Mouse (Mus musculus) naive thymus-derived CD4-positive, alpha-beta T cell, adult 2 months (primary cell): ENCODE results near the gene Ebpl.

Experiments
- DNase-seq: peaks from one replicate; pipeline ENCODE4 v3.0.0-alpha.2; 2011; ENCODE audit warnings: low read depth

Gene Ebpl

DNA sequence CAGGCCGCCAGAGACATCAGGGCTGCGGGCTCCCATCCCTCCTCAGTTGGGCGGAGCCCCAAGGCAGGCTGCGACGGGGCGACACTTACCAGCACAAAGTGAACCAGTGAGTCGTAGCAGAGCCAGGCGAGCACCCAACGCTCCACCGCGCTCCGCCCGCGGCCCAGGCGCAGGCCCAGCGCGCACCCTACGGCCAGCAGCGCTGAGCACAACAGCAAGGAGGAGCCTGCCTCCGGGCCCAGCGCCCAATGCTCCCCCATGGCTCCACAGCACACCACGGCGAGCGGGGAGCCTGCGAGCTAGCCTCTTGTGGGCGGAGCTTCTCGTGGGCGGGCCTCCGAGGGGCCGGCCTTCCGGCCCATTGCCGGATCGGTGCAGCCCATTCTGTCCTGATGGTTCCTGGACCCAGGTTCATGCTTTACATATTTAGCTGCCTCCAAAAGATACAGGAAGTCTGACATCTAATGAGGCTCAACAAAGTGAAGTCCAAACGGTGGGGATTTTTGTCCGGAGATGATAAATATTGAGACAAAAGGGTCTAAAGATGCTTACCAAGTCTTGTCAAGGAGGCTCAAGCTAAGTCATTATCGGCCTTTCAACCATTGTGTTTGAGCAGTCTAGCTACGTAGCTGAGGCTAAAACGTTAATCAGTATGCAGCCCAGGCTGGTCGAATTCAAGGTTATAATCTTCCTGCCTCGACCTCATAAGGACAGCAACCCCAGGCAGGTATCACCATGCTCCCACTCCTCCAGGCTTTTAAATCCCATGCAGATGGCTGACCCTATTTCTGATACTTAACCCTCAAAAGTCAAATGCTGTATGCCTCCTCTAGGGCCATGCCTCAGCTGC lies at the start of gene Ebpl:
Gene Ebpl, minus strand, starts transcription at position 309 of the 850 bp plus-strand sequence.
- peak; percentile 91 for DNase-seq

DNA sequence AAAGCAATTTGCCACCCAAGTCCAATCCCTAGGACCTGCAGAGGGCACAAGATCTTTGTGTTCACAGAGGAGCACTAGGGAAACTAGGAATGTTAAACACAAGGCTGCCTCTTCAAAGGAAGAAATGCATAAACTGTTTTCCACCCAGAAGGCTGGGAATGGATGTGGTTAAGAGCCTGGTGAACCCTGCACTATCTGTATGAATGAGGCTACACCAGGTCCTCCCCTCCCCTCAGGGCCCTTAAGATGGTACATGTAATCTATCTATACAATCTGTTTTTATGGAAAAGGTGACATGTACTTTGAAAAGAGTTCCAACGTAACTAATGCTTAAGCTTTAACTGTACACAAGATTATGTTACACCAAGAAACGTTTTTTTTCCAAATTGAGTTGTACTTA lies 49.8 kb upstream of the Ebpl start:
- no peak for DNase-seq

DNA sequence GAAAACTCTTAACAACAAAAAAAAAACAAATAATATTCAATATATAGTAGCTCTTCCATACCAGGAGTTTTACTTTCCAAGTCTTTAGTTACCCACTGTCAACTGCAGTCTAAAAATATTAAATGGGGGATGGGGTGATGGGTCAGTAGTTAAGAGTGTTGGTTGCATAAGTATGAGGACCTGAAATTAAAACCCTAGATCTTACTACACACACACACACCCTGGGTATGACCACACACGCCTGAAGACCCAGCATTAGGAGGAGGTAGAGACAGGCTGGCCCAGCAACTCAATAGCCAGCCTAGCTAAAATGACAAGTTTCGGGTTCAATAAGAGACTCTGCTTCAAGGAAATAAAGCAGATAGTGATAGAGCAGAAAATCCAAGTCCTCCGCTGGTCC lies 46.8 kb upstream of the Ebpl start:
- DNase-seq, result no peak

DNA sequence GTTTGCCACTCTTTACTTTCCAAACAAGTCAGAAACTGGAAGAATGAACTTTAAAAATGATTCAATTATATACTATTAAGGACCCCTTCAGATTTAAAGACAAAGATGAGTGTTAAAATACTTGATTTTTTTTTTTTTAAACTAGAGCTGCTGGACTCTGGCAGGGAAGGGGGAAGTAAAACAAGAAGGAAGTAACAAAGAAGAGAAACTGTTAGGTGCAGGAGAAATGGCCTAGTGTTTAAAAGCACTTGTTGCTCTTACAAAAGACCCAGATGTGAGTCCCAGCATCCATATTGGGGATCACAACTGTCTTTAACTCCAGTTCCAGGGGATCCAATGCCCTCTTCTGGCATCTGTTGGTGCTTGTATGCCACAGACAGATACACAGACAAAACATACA lies 45.5 kb upstream of the Ebpl start:
- DNase-seq, result no peak

DNA sequence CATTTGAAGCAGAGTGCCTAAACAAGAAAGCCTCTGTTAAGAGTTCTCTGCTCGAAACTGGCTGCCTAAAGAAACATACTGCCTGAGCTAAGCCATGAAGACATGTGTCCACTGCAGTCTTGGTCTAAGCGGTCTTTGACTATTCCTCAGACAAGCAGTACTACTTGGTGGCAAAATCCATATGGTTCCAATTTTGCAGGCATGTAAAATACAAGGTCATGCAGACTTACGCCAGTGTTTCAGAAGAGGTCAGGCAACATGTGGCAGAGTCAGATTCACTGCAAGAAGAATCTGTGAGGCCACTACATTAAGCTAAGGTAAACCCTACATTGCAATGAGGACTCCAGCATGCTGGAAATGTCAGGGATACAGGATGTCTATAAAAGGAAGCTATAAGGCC lies 44.7 kb upstream of the Ebpl start:
- no peak for DNase-seq

DNA sequence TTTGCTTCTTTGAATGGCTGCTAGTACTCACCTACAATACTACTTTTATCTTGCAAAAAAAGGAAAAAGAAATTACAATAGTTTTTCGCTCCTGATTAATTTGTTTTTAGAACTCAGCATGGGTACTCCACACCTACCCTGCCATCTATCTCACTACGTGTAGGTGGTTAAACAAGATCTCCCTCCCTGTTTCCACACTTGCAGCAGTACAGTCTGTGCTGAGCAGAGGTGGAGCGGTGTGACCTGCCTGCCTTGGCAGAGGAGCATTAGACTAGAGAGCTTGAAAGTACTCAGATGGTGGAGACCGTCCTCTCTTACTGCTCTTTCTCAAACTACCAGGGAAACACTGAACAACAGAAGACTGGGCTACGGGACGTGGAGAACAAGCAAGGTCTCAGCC lies 34.5 kb upstream of the Ebpl start:
- no peak for DNase-seq

DNA sequence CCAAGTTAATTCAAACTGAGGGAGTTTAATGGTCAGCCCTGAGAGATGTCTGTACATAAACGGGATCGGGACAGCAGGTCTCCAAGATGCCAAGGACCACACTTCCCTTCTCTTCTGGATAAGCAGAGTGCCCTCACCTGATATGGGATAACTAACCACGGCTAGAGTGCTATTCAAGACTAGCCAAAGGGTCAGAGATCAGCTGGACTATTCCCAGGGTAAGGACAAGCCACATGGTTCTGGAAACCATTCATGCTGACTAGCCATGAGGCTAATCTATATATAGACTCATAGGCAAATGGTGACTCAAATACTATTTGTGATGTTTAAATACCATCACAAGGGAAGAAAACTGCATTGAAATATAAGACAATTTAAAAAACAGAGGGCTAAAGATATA lies 30.3 kb upstream of the Ebpl start:
- DNase-seq, result no peak

DNA sequence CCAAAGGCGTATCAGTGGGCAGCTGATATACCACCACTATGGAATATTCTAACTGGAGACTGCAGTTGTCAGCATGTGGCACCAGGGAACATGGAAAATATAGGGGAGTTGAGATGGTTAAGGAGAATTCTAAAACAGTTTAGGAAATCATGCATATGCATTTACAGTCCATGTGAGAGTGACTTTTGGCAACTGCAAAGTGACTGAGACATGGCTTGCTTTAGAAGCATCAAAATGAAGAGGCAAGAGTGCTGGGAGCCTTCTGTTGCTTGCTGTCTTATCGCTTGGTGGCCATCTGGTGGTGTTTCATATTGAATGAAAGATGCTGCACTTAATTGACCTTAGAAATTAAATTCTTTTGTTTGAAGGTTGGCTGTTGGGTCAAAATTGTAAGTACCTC lies 7.1 kb upstream of the Ebpl start:
- DNase-seq, result no peak

DNA sequence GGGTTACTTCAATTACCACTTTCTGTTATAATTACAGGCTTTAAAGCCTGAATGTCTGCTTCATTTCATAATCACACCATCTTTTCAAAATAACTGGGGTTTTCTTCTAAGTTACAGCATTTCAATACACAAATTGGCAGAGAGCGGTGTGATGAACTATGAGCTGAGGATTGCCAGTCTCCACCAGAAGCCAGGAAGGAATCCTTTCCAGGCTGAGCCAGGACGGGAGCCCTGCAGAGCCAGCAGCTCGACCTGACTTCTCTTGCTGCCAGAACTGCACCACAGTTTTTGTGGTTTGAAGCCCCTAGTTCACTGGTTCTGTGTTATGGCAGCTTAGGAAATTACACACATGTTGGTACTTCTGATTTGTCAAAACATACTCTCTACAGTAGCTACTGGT lies 4.4 kb upstream of the Ebpl start:
- DNase-seq, result no peak

DNA sequence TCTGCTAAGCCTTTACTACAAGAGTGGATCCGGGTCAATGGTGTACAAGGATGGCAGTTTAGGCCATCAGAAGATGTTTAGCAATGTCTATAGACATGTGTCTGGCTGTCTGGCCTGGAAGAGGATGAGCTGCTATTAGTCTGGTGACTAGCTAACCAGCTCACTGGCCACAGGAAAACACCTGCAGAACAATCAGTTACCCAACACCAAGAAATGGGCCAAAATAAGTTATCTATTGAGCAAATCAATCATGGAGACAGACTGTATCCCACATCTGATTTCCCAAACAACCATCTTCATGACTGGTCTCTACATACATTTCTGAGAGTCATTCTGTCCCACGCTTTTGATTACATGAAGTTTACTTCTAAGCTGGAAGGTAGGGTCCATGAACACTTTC lies 3.5 kb upstream of the Ebpl start:
- DNase-seq, result no peak

DNA sequence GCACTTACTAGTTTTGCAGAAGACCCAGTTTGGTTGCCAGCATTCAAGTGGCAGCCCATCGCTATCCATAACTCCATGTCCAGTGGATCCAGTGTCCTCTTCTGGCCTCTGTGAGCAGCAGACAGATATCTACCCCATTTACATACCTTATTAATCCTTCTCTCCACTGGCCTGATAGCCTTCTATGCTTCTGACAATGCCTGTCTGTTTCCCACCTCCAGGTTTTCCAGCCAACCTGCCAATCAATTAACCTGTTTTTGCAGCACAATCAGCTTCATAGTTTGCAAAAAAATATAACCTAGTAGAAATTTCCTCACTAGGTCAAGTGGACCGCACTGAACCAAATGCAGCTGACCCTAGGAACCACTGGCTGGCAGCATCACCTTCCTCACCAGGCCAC lies 2.0 kb upstream of the Ebpl start:
- DNase-seq, result no peak

DNA sequence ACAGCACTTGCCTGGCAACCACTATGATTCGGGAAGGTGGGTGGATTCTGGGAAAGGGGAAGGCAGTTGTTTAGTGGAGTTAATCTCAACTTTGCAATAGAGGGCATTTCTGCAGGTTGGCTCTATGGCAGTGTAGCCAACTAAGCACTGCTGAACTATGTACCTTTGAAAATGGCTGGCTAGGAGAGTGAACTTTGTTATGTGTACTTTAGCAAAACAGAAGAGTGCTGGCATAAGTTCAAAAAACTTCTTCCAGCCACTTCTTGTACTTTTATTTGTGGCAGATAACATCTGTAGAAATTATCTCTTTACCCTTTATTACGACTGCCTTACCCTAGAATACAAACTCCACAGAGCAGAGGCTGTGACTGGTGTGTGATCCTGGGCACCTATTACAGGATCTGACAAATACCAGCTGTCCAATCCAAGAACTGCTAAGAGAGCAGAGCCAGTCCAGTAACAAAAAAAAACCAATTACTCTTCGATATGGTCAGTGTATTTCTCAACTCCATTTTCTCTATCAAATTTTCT lies 807 bp upstream of the Ebpl start:
- no peak for DNase-seq

DNA sequence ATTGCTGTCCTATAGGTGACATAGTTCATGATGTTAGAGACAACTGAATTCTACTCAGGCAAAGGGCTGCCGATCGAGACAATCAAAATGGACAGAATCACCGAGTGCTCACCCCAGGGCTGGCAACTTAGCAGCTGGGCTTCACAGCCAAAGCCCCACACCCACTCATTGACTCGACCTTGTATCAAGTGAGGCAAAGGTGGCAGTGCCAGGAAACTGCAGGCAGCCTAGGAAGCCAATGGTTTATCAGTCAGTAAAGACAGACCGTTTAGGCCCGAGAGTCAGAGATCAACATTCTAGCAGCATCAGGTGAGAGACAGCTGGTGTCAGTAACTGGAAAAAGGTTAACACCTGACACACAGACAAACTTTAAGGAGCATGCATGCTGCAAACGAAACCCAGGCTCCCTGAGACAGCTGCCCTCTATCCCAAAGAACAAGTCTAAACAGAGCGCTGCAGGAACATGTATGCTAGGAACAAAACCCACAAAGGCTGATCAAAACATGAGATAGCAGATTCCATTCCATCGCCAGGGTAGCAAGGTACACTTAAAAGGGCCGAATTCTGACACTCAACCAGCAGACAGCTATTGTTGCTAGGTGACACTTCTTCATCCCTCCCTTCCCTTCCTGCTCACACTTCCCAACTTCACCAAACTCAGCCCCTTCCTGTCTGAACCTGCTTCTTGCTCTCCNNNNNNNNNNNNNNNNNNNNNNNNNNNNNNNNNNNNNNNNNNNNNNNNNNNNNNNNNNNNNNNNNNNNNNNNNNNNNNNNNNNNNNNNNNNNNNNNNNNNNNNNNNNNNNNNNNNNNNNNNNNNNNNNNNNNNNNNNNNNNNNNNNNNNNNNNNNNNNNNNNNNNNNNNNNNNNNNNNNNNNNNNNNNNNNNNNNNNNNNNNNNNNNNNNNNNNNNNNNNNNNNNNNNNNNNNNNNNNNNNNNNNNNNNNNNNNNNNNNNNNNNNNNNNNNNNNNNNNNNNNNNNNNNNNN lies 5.7 kb downstream of the Ebpl start:
- DNase-seq, result no peak

DNA sequence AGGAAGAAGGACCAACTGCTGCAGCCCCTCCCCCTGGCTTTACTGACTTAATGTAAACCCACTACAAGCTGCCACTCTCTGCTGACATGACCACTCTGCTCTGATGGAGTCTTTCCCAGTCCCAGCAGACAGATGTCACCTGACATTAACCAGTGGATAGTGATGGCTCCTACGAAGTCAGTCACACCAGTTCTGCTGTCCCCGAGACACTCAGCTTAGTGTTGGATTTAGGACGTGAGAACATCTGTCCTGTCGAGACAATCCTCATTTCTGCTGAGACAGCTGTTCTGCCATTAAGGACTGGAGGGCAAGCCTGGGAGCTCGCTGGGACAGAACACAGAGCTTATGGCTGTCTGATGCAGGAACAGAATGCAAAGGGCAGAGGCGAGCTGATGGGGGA lies 9.4 kb downstream of the Ebpl start:
- DNase-seq, result no peak

DNA sequence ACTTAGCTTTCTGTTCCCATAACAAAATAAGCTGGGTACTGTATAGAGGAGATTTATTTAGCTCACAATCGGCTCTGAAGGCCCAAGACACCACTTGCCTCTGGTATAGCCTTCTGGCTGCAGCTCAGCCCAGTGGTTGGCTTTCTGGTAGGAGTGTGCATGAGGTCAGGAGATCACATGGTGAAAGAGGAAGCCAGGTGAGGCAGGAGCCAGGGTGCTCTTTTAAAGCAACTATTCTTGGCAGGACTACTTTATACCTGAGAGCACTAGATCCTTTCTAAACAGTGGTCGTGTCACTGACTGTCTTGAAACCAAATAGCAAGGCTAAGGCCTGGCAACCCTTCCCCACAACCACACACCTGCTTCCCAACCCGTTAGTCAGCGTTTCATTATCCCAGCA lies 10.4 kb downstream of the Ebpl start:
- DNase-seq, result no peak

DNA sequence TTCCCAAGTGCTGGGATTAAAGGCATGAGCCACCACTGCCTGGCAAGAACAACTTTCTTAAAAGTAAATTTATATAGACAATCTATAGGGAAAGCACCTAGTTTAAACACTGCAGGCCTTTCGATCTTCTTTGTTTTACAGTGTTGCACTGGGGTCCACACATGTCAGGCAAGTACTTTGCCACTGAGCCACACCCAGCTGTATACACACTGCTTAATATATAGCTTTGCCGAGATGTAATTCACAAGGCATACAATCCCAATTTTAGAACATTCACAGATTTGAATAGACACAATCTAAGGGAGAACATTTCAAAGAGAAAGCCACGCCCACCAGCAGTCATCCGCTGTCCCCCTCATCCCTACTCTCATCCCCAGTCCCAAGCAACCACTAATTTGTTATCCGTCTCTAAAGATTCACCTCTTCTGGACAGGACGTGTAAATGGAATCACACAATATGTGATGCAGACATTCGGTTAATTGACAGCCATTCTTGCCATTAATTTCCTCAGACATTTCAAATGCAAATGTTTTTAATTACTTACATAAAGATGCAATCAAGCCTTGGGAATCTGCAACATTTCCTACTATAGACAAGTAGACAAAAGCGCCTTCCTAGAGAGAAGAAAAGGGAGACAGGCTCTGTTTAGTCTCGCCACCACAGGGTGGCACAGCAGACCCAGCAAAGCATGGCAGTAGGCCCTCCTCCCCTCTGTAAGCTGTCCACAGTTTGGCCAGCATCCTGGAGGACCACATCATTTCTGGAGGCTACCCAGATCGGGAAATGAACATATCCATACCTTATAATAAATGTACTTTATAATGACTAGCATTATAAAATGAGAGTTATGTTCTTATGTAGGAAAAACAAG lies 13.2 kb downstream of the Ebpl start:
- DNase-seq, result no peak

DNA sequence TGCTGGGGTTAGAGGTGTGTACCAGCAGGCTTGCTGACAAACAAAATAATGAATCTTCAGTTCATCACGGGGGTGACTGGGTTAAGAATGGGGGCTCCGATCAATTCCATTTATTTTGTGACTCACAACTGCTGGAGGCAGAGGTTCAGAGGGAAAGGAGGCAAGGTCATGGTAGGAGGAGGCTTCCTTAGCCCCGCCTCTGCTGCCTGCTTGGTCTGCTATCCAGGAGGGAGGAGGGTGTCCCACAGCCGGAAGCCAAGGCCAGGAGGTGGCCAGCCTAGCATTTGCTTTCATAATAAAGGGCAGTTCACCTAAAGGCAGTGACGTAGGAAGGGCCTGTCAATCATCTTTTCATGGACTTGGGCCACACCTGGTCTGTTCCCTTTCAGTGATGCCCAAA lies 15.6 kb downstream of the Ebpl start:
- no peak for DNase-seq

DNA sequence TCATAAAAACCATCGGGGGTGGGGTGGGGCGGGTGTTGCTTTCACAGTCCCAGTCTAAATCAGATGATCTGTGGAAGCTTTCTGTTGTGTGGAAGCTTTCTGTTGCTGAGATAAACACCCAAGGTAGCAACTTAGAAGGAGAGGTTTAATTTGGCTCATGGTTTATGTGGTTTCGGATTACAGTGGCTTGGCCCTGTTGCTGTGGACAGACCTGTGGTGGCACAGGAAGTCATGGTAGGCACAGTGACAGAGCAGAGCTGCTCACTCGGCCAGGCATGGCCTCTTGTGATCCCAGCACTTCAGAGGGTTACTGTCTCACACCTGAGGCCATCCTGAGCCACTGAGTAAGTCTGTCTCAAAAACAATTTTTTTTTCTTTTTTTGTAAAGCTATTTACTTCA lies 20.9 kb downstream of the Ebpl start:
- DNase-seq, result no peak

DNA sequence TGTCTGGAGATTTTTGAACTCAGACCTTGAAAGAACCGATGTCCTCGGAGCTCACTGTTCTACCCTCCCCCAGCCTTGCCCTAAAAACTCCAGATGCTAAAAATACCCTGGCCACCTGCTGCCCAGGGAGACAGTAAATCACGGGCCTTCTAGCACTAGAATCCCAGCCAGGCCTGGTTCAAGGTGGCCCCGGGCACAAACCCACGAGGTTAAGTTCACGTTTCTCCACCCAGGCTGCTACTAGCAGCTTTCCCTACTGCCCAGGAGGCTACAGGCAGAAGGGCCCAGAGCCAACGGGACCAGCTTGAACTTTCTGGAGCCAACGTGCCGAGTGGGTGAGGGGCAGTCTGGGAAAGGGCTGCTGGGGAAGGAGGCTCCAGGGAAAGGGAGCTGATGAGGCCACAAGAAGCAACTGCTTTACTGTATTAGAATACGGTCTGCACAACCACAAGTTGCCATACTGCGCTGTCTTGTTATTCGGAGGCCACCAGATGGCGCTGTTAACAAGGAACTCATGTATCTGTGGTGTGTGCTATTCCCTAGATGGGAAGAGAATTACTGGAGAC lies 29.2 kb downstream of the Ebpl start:
- DNase-seq, result peak; percentile 84

DNA sequence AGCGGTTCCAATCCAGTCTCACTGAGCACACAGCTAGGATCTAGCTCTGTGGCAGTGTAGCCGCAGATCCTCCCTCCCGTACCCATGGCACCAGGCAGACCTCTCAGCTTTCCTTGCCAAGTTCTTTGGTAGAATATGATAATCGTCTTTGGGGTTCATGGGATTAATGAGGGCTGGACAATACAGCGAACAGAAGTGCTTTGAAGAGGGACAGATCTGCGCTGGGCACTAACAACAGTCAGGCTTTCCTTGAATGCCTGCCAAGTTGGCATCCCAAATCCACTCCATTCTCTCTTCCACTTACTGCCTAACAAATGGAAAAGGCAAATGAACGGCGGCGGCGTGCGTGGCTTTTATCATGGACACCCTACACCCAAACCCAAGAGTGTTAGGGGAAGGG lies 29.6 kb downstream of the Ebpl start:
- DNase-seq, result no peak

DNA sequence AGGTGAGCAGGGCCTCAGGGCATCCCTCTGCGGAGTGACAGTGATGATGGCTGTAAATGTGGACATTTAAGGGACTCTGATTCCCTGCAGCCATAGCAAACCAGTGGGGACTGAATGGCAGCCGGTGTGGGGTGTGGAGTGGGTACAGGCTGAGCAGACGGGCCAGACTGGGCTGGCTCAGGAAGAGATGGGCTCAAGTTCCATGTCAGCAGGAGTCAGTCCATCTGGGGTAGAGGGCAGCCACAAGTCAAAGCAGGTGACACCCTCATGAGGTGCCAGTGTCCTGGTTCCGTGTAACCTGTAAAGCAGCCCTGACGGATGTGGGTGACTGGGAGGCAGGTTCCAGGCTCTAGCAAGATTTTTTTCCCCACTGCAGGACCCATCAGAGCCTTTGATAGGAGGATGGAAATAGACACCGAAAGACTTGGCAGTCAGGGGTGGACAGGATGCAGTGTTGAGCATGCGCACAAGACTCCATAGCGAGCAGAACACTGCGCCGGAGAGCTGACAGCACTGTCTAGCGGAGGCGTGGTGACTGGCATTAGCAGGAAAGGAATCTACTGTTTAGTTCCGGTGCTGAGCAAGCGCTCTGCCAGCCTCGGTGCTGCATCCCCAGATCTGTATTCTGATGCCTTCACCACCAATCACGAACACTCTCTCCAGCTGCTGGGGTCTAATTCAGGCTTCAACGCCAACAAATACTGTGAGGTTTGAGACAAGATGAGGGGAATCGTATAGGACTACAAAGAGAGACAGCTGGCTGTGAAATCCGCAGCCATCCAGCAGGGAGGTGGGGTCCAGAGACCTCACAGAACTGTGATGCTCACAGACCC lies 32.4 kb downstream of the Ebpl start:
- DNase-seq, result peak; percentile 91
